Mouse (Mus musculus): ENCODE results near the gene 1700030J22Rik. TPM values are rescaled to one million over a fixed set of nuclear protein-coding genes. Genes with fewer than 3 reads are reported as not detected.

Gene 1700030J22Rik
- total and polyA plus RNA-seq, 3 experiments = 0.15 to 0.38 TPM; not detected in 1

GRCm38 (mm10) chr8:116978052-116978451 lies 707 bp downstream of the 1700030J22Rik start:
- Histone ChIP-seq H3K27me3 (ENCODE audit: control insufficient read depth in 1 of 2, insufficient read depth in 2 of 2, low read length in 2 of 2) (no peaks in the 10 kb centered on the region), H3K4me3 (ENCODE audit: control insufficient read depth in 1 of 2, insufficient read depth in 1 of 2, low read depth in 2 of 2, low read length in 2 of 2) (peak overlapping the region; percentile 70 to 93), H3K36me3 (ENCODE audit: control insufficient read depth in 1 of 2, insufficient read depth in 2 of 2, low read length in 2 of 2) (no peaks in the 10 kb centered on the region; a peak in 1 of 4 replicates), H3K79me2 (ENCODE audit: control insufficient read depth, insufficient read depth, low read length, poor library complexity) (no peaks in the 10 kb centered on the region), H3K9me3 (replicated peaks; ENCODE audit: insufficient read depth, low read length) (no peaks in the 10 kb centered on the region), H3K9ac (ENCODE audit: control insufficient read depth, low read depth, low read length, poor library complexity, severe bottlenecking) (peak overlapping the region; percentile 50), H3K27ac (ENCODE audit: control insufficient read depth, low read depth, low read length) (no peak overlapping the region), H3K4me1 (ENCODE audit: control insufficient read depth in 1 of 2, insufficient read depth in 2 of 2, low read length in 2 of 2) (no peaks in the 10 kb centered on the region; a peak in 1 of 4 replicates)
- TF ChIP-seq USF1 (IDR thresholded peaks at IDR 0.05; ENCODE audit: low read depth, low read length) = no peak
- no peak for TF ChIP-seq RCOR1 (IDR thresholded peaks at IDR 0.05; ENCODE audit: low read depth, low read length)
- TF ChIP-seq POLR2AphosphoS2 (IDR thresholded peaks at IDR 0.05; ENCODE audit: low read length) = no peak
- TF ChIP-seq EP300 (IDR thresholded peaks at IDR 0.05; ENCODE audit: low read depth in 1 of 2, low read length in 2 of 2) = no peak
- TF ChIP-seq NELFE (IDR thresholded peaks at IDR 0.05; ENCODE audit: low read depth, low read length) = no peak
- DNase-seq (ENCODE audit: low read depth, low spot score) = no peak

- Histone ChIP-seq H3K9me3 (replicated peaks; ENCODE audit: insufficient read depth, low read length) (no peaks in the 10 kb centered on the region), H3K27ac (ENCODE audit: control insufficient read depth, low read depth, low read length) (no peak overlapping the region), H3K36me3 (ENCODE audit: control insufficient read depth in 1 of 2, insufficient read depth in 2 of 2, low read length in 2 of 2) (no peaks in the 10 kb centered on the region), H3K4me3 (ENCODE audit: control insufficient read depth in 1 of 2, insufficient read depth in 1 of 2, low read depth in 2 of 2, low read length in 2 of 2) (no peak overlapping the region), H3K4me1 (ENCODE audit: control insufficient read depth in 1 of 2, insufficient read depth in 2 of 2, low read length in 2 of 2) (no peaks in the 10 kb centered on the region; a peak in 1 of 4 replicates), H3K79me2 (ENCODE audit: control insufficient read depth, insufficient read depth, low read length, poor library complexity) (no peaks in the 10 kb centered on the region), H3K27me3 (ENCODE audit: control insufficient read depth in 1 of 2, insufficient read depth in 2 of 2, low read length in 2 of 2) (no peaks in the 10 kb centered on the region), H3K9ac (ENCODE audit: control insufficient read depth, low read depth, low read length, poor library complexity, severe bottlenecking) (no peak overlapping the region)
- DNase-seq (ENCODE audit: low read depth, low spot score) = no peak
- TF ChIP-seq NELFE (IDR thresholded peaks at IDR 0.05; ENCODE audit: low read depth, low read length) = no peak
Measured at GRCm38 (mm10) chr8:116975606-116976005, 3.2 kb downstream of the 1700030J22Rik start.

- Histone ChIP-seq H3K27ac (ENCODE audit: control insufficient read depth, low read depth, low read length) (no peak overlapping the region), H3K9me3 (replicated peaks; ENCODE audit: insufficient read depth, low read length) (no peaks in the 10 kb centered on the region), H3K4me3 (ENCODE audit: control insufficient read depth in 1 of 2, insufficient read depth in 1 of 2, low read depth in 2 of 2, low read length in 2 of 2) (no peak overlapping the region), H3K27me3 (ENCODE audit: control insufficient read depth in 1 of 2, insufficient read depth in 2 of 2, low read length in 2 of 2) (no peaks in the 10 kb centered on the region), H3K36me3 (ENCODE audit: control insufficient read depth in 1 of 2, insufficient read depth in 2 of 2, low read length in 2 of 2) (no peaks in the 10 kb centered on the region), H3K9ac (ENCODE audit: control insufficient read depth, low read depth, low read length, poor library complexity, severe bottlenecking) (no peak overlapping the region), H3K4me1 (ENCODE audit: control insufficient read depth in 1 of 2, insufficient read depth in 2 of 2, low read length in 2 of 2) (no peaks in the 10 kb centered on the region; a peak in 1 of 4 replicates), H3K79me2 (ENCODE audit: control insufficient read depth, insufficient read depth, low read length, poor library complexity) (no peaks in the 10 kb centered on the region)
- no peak for DNase-seq (ENCODE audit: low read depth, low spot score)
- no peak for TF ChIP-seq GABPA (IDR thresholded peaks at IDR 0.05; ENCODE audit: low read depth, low read length)
- TF ChIP-seq HCFC1 (IDR thresholded peaks at IDR 0.05; ENCODE audit: low read depth, low read length) = no peak
- no peak for TF ChIP-seq MYB (IDR thresholded peaks at IDR 0.05; ENCODE audit: low read depth, low read length)
- TF ChIP-seq RCOR1 (IDR thresholded peaks at IDR 0.05; ENCODE audit: low read depth, low read length) = no peak
- no peak for TF ChIP-seq SMC3 (IDR thresholded peaks at IDR 0.05; ENCODE audit: low read depth, low read length)
- no peak for TF ChIP-seq POLR2AphosphoS2 (IDR thresholded peaks at IDR 0.05; ENCODE audit: low read length)
- TF ChIP-seq EP300 (IDR thresholded peaks at IDR 0.05; ENCODE audit: low read depth in 1 of 2, low read length in 2 of 2) = no peak
- no peak for TF ChIP-seq UBTF (IDR thresholded peaks at IDR 0.05; ENCODE audit: borderline replicate concordance, insufficient read depth, low read depth, low read length)
- TF ChIP-seq BHLHE40 (IDR thresholded peaks at IDR 0.05; ENCODE audit: borderline replicate concordance, low read depth, low read length) = no peak
- TF ChIP-seq ZNF384 (IDR thresholded peaks at IDR 0.05; ENCODE audit: low read depth, low read length) = no peak
- no peak for TF ChIP-seq NRF1 (IDR thresholded peaks at IDR 0.05; ENCODE audit: insufficient read depth, low read depth, low read length, poor library complexity, severe bottlenecking)
- no peak for TF ChIP-seq CHD1 (IDR thresholded peaks at IDR 0.05; ENCODE audit: low read depth, low read length)
- TF ChIP-seq TAL1 (IDR thresholded peaks at IDR 0.05; ENCODE audit: low read length) = no peak
- no peak for TF ChIP-seq MAX (IDR thresholded peaks at IDR 0.05; ENCODE audit: low read length)
- TF ChIP-seq ELF1 (IDR thresholded peaks at IDR 0.05; ENCODE audit: low read depth, low read length) = no peak
- TF ChIP-seq CTCF (IDR thresholded peaks at IDR 0.05 in 2 of 3, conservative IDR thresholded peaks at IDR 0.05 in 1 of 3; ENCODE audit: control insufficient read depth in 1 of 3, insufficient read depth in 1 of 3, low read depth in 2 of 3, low read length in 3 of 3, poor library complexity in 1 of 3, severe bottlenecking in 1 of 3) = no peak
- TF ChIP-seq USF2 (IDR thresholded peaks at IDR 0.05; ENCODE audit: borderline replicate concordance in 1 of 2, insufficient read depth in 1 of 2, low read depth in 1 of 2, low read length in 2 of 2) = no peak
- TF ChIP-seq TBP (IDR thresholded peaks at IDR 0.05; ENCODE audit: low read depth, low read length) = no peak
- no peak for TF ChIP-seq KAT2A (conservative IDR thresholded peaks at IDR 0.05; ENCODE audit: low read depth, low read length)
- no peak for TF ChIP-seq SIN3A (IDR thresholded peaks at IDR 0.05; ENCODE audit: low read length)
Measured at GRCm38 (mm10) chr8:116975066-116975465, 3.7 kb downstream of the 1700030J22Rik start.

Data from MEL (cell line).